In genomic region chr4:130128907-130129306, GRCm38 (mm10) we compare ENCODE assay signal across 22 mouse cellular contexts. TPM values are rescaled to one million over a fixed set of nuclear protein-coding genes. Genes with fewer than 3 reads are reported as not detected.
A peak's percentile ranks its signal among the peaks of the same experiment; 100 is the strongest.
DNase-seq lines count a peak whose midpoint lies in the region; ATAC-seq and TF ChIP-seq lines count a peak whose summit lies in the region.
"Had no signal": no experiment of that assay in that cellular context is flagged by ENCODE, and none has a peak within 500 bp of the region (broad histone marks: within the 10 kb centered on the region; RNA-seq: fewer than 3 reads in every experiment).

No protein-coding gene starts in this region.

- no peak overlapping the region for H3K9ac ChIP-seq in midbrain, embryonic 11.5 days (ENCODE audit: low read length)
- no peak overlapping the region for H3K9ac ChIP-seq in midbrain, postnatal 0 days (replicated peaks; ENCODE audit: low read length, poor library complexity, severe bottlenecking)
- peak overlapping the region; percentile 16 for H3K9ac ChIP-seq in liver, embryonic 14.5 days (replicated peaks)
- H3K9ac ChIP-seq: embryonic facial prominence, embryonic 13.5 days; forebrain, embryonic 13.5 days; heart, embryonic 15.5 days; hindbrain, embryonic 13.5 days had no signal

- no peak overlapping the region for H3K4me2 ChIP-seq in midbrain, embryonic 11.5 days
- no peak overlapping the region for H3K4me2 ChIP-seq in midbrain, postnatal 0 days (ENCODE audit: low read depth, low read length, poor library complexity, severe bottlenecking)
- no peak overlapping the region for H3K4me2 ChIP-seq in liver, embryonic 14.5 days (ENCODE audit: low read depth)
- H3K4me2 ChIP-seq: embryonic facial prominence, embryonic 13.5 days; forebrain, embryonic 13.5 days; heart, embryonic 11.5 days; heart, embryonic 15.5 days; hindbrain, embryonic 13.5 days had no signal

- no peak for TF ChIP-seq EP300 in liver, embryonic 14.5 days (IDR thresholded peaks at IDR 0.05; ENCODE audit: low read depth)

- peak; percentile 26 for DNase-seq in midbrain, embryonic 11.5 days (ENCODE audit: low spot score, missing footprints)
- DNase-seq in midbrain, postnatal 0 days (ENCODE audit: low spot score) = no peak
- DNase-seq in G1E (ENCODE audit: low spot score) = no peak
- DNase-seq in liver, embryonic 14.5 days (ENCODE audit: low read depth in 3 of 3, low spot score in 3 of 3) = no peak
- DNase-seq in gastrocnemius, adult 8-10 months (ENCODE audit: low spot score in 2 of 2) = no peak
- no peak for DNase-seq in frontal cortex, postnatal 36 days (ENCODE audit: low spot score in 2 of 2)
- DNase-seq: adrenal gland, adult 2 months; adrenal gland, postnatal 25 days; cerebellum, adult 18-20 months; cerebellum, adult 9-11 months; cerebellum, postnatal 36 days; gastrocnemius, postnatal 10 days; heart, adult 2 months; heart, postnatal 14 days had no signal

- peaks cover 3% of the 10 kb centered on the region for H3K36me3 ChIP-seq in midbrain, embryonic 11.5 days (ENCODE audit: control insufficient read depth, insufficient read depth, low read length)
- H3K36me3 ChIP-seq in midbrain, postnatal 0 days (ENCODE audit: insufficient read depth, low read length) = peaks cover 33% of the 10 kb centered on the region
- H3K36me3 ChIP-seq in G1E (replicated peaks) = peaks cover 51% of the 10 kb centered on the region
- peaks cover 13% of the 10 kb centered on the region for H3K36me3 ChIP-seq in liver, embryonic 14.5 days (replicated peaks; ENCODE audit: control insufficient read depth, insufficient read depth, low read depth)

- no peaks in the 10 kb centered on the region for H3K9me3 ChIP-seq in midbrain, embryonic 11.5 days (ENCODE audit: control insufficient read depth, low read length)
- no peaks in the 10 kb centered on the region for H3K9me3 ChIP-seq in midbrain, postnatal 0 days (ENCODE audit: low read length)
- H3K9me3 ChIP-seq in G1E (replicated peaks) = no peaks in the 10 kb centered on the region
- H3K9me3 ChIP-seq in liver, embryonic 14.5 days (ENCODE audit: control insufficient read depth, low read length) = no peaks in the 10 kb centered on the region
- H3K9me3 ChIP-seq: embryonic facial prominence, embryonic 13.5 days; forebrain, embryonic 13.5 days; heart, embryonic 15.5 days; hindbrain, embryonic 13.5 days had no signal

- ATAC-seq in midbrain, embryonic 11.5 days (ENCODE audit: low FRiP score) = no peak
- no peak for ATAC-seq in midbrain, postnatal 0 days (ENCODE audit: low FRiP score)
- ATAC-seq in G1E (ENCODE audit: extremely low read depth, insufficient number of reproducible peaks, low FRiP score, poor library complexity, severe bottlenecking) = peak; percentile 51
- ATAC-seq in liver, embryonic 14.5 days (ENCODE audit: insufficient read depth) = 0 out of 2 replicates have a peak, but pooled peaks have one; percentile 33
- ATAC-seq: forebrain, embryonic 13.5 days; hindbrain, postnatal 0 days had no signal

- H3K4me1 ChIP-seq in midbrain, embryonic 11.5 days (ENCODE audit: control insufficient read depth, insufficient read depth, low read length) = no peaks in the 10 kb centered on the region
- no peaks in the 10 kb centered on the region for H3K4me1 ChIP-seq in midbrain, postnatal 0 days (ENCODE audit: insufficient read depth, low read length)
- H3K4me1 ChIP-seq in G1E (ENCODE audit: insufficient read depth, low read depth, low read length) = peaks cover 72% of the 10 kb centered on the region
- peaks cover 0 to 4% of the 10 kb centered on the region in 2 experiments; a peak in 2 of 4 replicates for H3K4me1 ChIP-seq in liver, embryonic 14.5 days (replicated peaks; ENCODE audit: control insufficient read depth in 2 of 2, insufficient read depth in 2 of 2, low read length in 1 of 2)

- 82% methylated on average over 5 of the region's 5 CpGs for WGBS in midbrain, embryonic 11.5 days
- whole genome bisulfite sequencing in midbrain, postnatal 0 days = 81% methylated on average over 5 of the region's 5 CpGs
- WGBS in liver, embryonic 14.5 days (ENCODE audit: insufficient replicate concordance) = 34% methylated on average over 5 of the region's 5 CpGs

- TF ChIP-seq CTCF in midbrain, postnatal 0 days (IDR thresholded peaks at IDR 0.05) = no peak
- no peak for TF ChIP-seq CTCF in G1E (IDR thresholded peaks at IDR 0.05; ENCODE audit: low read depth, low read length)
- TF ChIP-seq CTCF in liver, embryonic 14.5 days (IDR thresholded peaks at IDR 0.05; ENCODE audit: low read depth) = no peak

- no peaks in the 10 kb centered on the region for H3K27me3 ChIP-seq in midbrain, embryonic 11.5 days (ENCODE audit: control insufficient read depth, insufficient read depth, low read length)
- H3K27me3 ChIP-seq in midbrain, postnatal 0 days (ENCODE audit: insufficient read depth, low read length) = no peaks in the 10 kb centered on the region
- no peaks in the 10 kb centered on the region for H3K27me3 ChIP-seq in G1E (ENCODE audit: insufficient read depth, low read length)
- no peaks in the 10 kb centered on the region for H3K27me3 ChIP-seq in liver, embryonic 14.5 days (ENCODE audit: control insufficient read depth, insufficient read depth, low read length)
- H3K27me3 ChIP-seq: embryonic facial prominence, embryonic 13.5 days; forebrain, embryonic 13.5 days; heart, embryonic 15.5 days; hindbrain, embryonic 13.5 days had no signal

- H3K27ac ChIP-seq in midbrain, embryonic 11.5 days (ENCODE audit: low read depth, low read length) = no peak overlapping the region
- H3K27ac ChIP-seq in midbrain, postnatal 0 days (ENCODE audit: low read depth, low read length) = no peak overlapping the region
- H3K27ac ChIP-seq in liver, embryonic 14.5 days = no peak overlapping the region
- H3K27ac ChIP-seq: embryonic facial prominence, embryonic 13.5 days; forebrain, embryonic 13.5 days; heart, adult 2 months; heart, embryonic 15.5 days; hindbrain, embryonic 13.5 days; hindbrain, postnatal 0 days had no signal

- H3K4me3 ChIP-seq in midbrain, embryonic 11.5 days (ENCODE audit: low read depth, low read length) = no peak overlapping the region
- no peak overlapping the region for H3K4me3 ChIP-seq in midbrain, postnatal 0 days (ENCODE audit: low read depth, low read length)
- H3K4me3 ChIP-seq in G1E (ENCODE audit: low read depth, low read length) = no peak overlapping the region; the same call in 1 of the 2 replicates
- H3K4me3 ChIP-seq in liver, embryonic 14.5 days (ENCODE audit: insufficient read depth in 1 of 2, low read depth in 2 of 2, low read length in 2 of 2) = no peak overlapping the region
- H3K4me3 ChIP-seq: embryonic facial prominence, embryonic 13.5 days; forebrain, embryonic 13.5 days; heart, adult 2 months; heart, embryonic 15.5 days; hindbrain, embryonic 13.5 days had no signal

RNA-seq across cellular contexts. Expression of gene Hcrtr1, which starts 10.3 kb away (rescaled TPM):
- 0.14 and 0.18 TPM in 2 replicates for polyA plus RNA-seq in midbrain, embryonic 11.5 days (2014; fragmentation: Nextera tagmentation; extraction: Ambion mirVana)
- 14.5 and 20.4 TPM in 2 replicates for total RNA-seq in midbrain, postnatal 0 days (2014; rRNA removed)
- 13.9 and 16.7 TPM in 2 replicates for polyA plus RNA-seq in midbrain, postnatal 0 days (2015; fragmentation: Nextera tagmentation; extraction: Ambion mirVana)
- total RNA-seq in G1E (2014; fragmentation: Nextera tagmentation) (not detected in 2 replicates), G1E (2017) (not detected in 2 replicates)
- not detected in 2 replicates for polyA plus RNA-seq in G1E (2012)
- 0.04 TPM in 1 of 2 replicates, not detected in the other for polyA plus RNA-seq in liver, embryonic 14.5 days (2012; rRNA removed)
- polyA plus RNA-seq in liver, embryonic 14.5 days (2014; fragmentation: Nextera tagmentation; extraction: Ambion mirVana) = not detected in 2 replicates
- under 1 TPM in 1 of 4 experiments, not detected in 3; 0.22 TPM for total RNA-seq in gastrocnemius, adult 8-10 months (2022)
- total RNA-seq: gastrocnemius, postnatal 10 days; heart, adult 2 months; hematopoietic stem cell, adult 5-6 weeks had no signal
- polyA plus RNA-seq: C2C12; forebrain, embryonic 13.5 days; heart, embryonic 15.5 days had no signal

RNA-seq across cellular contexts. Expression of gene Pef1, which starts 26.5 kb away (rescaled TPM):
- polyA plus RNA-seq in midbrain, embryonic 11.5 days (2014; fragmentation: Nextera tagmentation; extraction: Ambion mirVana) = 71.6 and 72.3 TPM in 2 replicates
- total RNA-seq in midbrain, postnatal 0 days (2014; rRNA removed) = 49.8 and 61.5 TPM in 2 replicates
- polyA plus RNA-seq in midbrain, postnatal 0 days (2015; fragmentation: Nextera tagmentation; extraction: Ambion mirVana) = 59.5 and 67.3 TPM in 2 replicates
- 79.7 and 84.6 TPM in 2 replicates for total RNA-seq in G1E (2014; fragmentation: Nextera tagmentation)
- total RNA-seq in G1E (2017) = 23.8 and 24.8 TPM in 2 replicates
- polyA plus RNA-seq in G1E (2012) = 20.9 and 25.5 TPM in 2 replicates
- 24.9 and 31.4 TPM in 2 replicates for polyA plus RNA-seq in liver, embryonic 14.5 days (2012; rRNA removed)
- 38.9 and 41.3 TPM in 2 replicates for polyA plus RNA-seq in liver, embryonic 14.5 days (2014; fragmentation: Nextera tagmentation; extraction: Ambion mirVana)
- 10 to 100 TPM; 34.5 to 37.3 (median 37.0) TPM for total RNA-seq in gastrocnemius, adult 8-10 months (2022)

RNA-seq across cellular contexts. Expression of gene Tinagl1, which starts 46.0 kb away (rescaled TPM):
- 5.1 and 6.1 TPM in 2 replicates for polyA plus RNA-seq in midbrain, embryonic 11.5 days (2014; fragmentation: Nextera tagmentation; extraction: Ambion mirVana)
- 7.2 and 7.5 TPM in 2 replicates for total RNA-seq in midbrain, postnatal 0 days (2014; rRNA removed)
- 2.9 and 4.3 TPM in 2 replicates for polyA plus RNA-seq in midbrain, postnatal 0 days (2015; fragmentation: Nextera tagmentation; extraction: Ambion mirVana)
- total RNA-seq in G1E (2014; fragmentation: Nextera tagmentation) (3.2 TPM in 1 of 2 replicates, not detected in the other), G1E (2017) (0.06 and 0.38 TPM in 2 replicates)
- 0.08 and 0.13 TPM in 2 replicates for polyA plus RNA-seq in G1E (2012)
- polyA plus RNA-seq in liver, embryonic 14.5 days (2012; rRNA removed) = 24.4 and 27.0 TPM in 2 replicates
- polyA plus RNA-seq in liver, embryonic 14.5 days (2014; fragmentation: Nextera tagmentation; extraction: Ambion mirVana) = 18.2 and 20.7 TPM in 2 replicates
- total RNA-seq in gastrocnemius, adult 8-10 months (2022) = 10 to 100 TPM; 10.2 to 25.2 (median 13.1) TPM

Comparison
In these comparisons a context has a peak if more than half of its experiments do, and no peak if none do; other contexts are left out.
1. RNA of gene Hcrtr1, which starts 10.3 kb away (polyA plus RNA-seq): 13.9 to 16.7 TPM in midbrain, postnatal 0 days; 0.14 to 0.18 TPM in midbrain, embryonic 11.5 days, 0.04 TPM in liver, embryonic 14.5 days and not detected in G1E; every median in the first group is over 10 times any median in the second.
2. ATAC-seq: peak in G1E (single experiment) and liver, embryonic 14.5 days (single experiment); none in midbrain, embryonic 11.5 days (single experiment) and midbrain, postnatal 0 days (single experiment).